Mouse (Mus musculus) ES-Bruce4 (cell line): ENCODE measurements around the gene Dennd4a. TPM values are rescaled to one million over a fixed set of nuclear protein-coding genes. Genes with fewer than 3 reads are reported as not detected.

Source experiments
- H3K27ac ChIP-seq: 2 replicates; pipeline ENCODE4 v1.5.1; 2012; ENCODE audit warnings: low read length, inconsistent platforms; ENCODE audit not compliant: insufficient read depth
- H3K27me3 ChIP-seq: 2 replicates; pipeline ENCODE4 v1.6.1; 2012; ENCODE audit warnings: mild to moderate bottlenecking, low read length, inconsistent platforms; ENCODE audit not compliant: control insufficient read depth, poor library complexity, insufficient read depth, severe bottlenecking
- H3K36me3 ChIP-seq: 2 replicates; pipeline ENCODE4 v1.6.1; 2012; ENCODE audit warnings: inconsistent platforms, mild to moderate bottlenecking, low read length, moderate library complexity; ENCODE audit not compliant: control insufficient read depth, poor library complexity, insufficient read depth, severe bottlenecking
- H3K4me1 ChIP-seq: one replicate; pipeline ENCODE4 v1.8.1; 2011; ENCODE audit warnings: low read length; ENCODE audit not compliant: control insufficient read depth, insufficient read depth
- H3K4me3 ChIP-seq: 2 replicates; pipeline ENCODE4 v1.5.1; 2011; ENCODE audit warnings: low read depth, mild to moderate bottlenecking, low read length
- H3K9ac ChIP-seq: 2 replicates; pipeline ENCODE4 v1.6.1; 2012; ENCODE audit warnings: low read depth, mild to moderate bottlenecking, inconsistent platforms; ENCODE audit not compliant: poor library complexity, severe bottlenecking
- H3K9me3 ChIP-seq: replicated peaks from 2 replicates; pipeline ENCODE4 v1.6.1; 2012; ENCODE audit warnings: mild to moderate bottlenecking, low read length, inconsistent platforms; ENCODE audit not compliant: control insufficient read depth, poor library complexity, insufficient read depth, severe bottlenecking
- CTCF ChIP-seq: IDR thresholded peaks from one replicate; pipeline ENCODE4 v1.8.1; 2011; ENCODE audit warnings: low read depth, low read length
- EP300 ChIP-seq: IDR thresholded peaks from 2 replicates; pipeline ENCODE4 v1.6.1; 2011; ENCODE audit warnings: low read depth, low read length; ENCODE audit not compliant: insufficient read depth
- POLR2A ChIP-seq: IDR thresholded peaks from one replicate; pipeline ENCODE4 v1.8.1; 2011; ENCODE audit warnings: low read length; ENCODE audit not compliant: insufficient read depth
- polyA plus RNA-seq: library from polyadenylated mRNA; stranded (reverse); fragments of >200 nt; gene quantifications from 2 replicates; pipeline ENCODE4 v1.2.4, GENCODE M21; 2011; ENCODE audit warnings: low read depth; ENCODE audit not compliant: missing spikeins, insufficient read depth, insufficient read length

Dennd4a gene
- polyA plus RNA-seq, 1 experiment, result 8.6 TPM

DNA sequence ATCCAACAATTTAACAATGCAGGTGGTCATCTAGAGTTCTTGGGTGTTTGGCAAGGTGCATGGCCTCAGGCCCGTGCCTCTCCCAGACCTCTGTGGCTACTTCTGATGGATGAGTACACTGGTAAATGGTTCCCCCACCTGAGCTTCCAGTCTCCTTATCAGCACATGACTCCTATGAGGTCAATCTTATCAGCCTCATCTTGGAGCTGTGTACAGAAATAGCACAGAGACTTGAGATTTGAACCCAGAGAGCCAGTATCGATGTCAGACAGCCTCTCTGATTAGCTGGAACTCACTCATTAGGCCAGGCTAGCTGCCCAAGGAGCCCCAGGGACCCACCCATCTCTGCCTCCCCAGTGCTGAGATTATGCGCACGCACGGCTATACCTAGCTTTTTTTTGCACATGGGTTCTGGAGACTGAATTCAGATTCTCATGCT lies 40.7 kb upstream of the Dennd4a start:
- H3K4me1 ChIP-seq, result no peaks in the 10 kb centered on the region
- no peak overlapping the region for H3K4me3 ChIP-seq
- H3K36me3 ChIP-seq, result no peaks in the 10 kb centered on the region
- H3K27ac ChIP-seq, result no peak overlapping the region
- H3K27me3 ChIP-seq, result no peaks in the 10 kb centered on the region
- no peak for TF ChIP-seq POLR2A
- TF ChIP-seq EP300, result no peak
- no peak for TF ChIP-seq CTCF
- H3K9ac ChIP-seq, result no peak overlapping the region
- H3K9me3 ChIP-seq, result no peaks in the 10 kb centered on the region

DNA sequence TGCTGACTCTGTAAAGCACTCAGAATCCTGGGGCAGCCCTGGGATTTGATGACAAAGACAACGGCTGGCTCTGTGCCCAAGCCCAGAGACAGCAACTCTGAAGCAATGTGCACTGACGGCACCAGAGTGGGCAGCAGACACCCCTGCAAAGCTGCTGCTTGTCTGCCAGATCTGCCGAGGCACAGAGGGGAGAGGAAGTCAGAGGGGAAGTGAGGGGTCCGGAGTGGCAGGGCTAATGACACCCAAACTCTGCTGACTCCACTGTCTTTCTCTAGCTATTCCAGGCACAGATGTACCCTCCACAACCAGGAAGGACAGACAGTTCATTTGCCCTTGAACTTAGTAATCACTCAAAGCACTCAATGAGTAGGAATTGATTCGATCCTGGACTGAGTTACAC lies 39.9 kb upstream of the Dennd4a start:
- no peak overlapping the region for H3K4me3 ChIP-seq
- H3K27ac ChIP-seq, result no peak overlapping the region
- H3K9ac ChIP-seq, result no peak overlapping the region

DNA sequence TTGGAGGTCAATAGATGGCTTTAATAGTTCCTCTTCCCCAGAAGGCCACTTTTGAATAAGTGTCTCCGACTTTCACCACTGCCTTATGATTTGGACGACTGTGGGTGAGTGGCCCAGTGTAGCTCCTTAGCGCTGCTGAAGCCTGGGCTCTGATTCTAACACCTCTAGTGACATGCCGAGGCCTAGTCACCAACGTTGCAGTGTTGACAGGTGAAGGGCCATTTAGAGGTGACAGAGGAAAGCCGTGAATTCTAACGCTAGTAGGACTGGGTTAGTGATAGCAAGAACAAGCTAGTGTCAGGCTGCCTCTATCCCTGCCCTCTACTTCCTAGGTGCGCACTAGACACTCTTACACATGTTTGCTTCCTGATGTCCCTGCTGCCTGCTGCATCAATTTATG lies 37.9 kb upstream of the Dennd4a start:
- H3K4me1 ChIP-seq, result no peaks in the 10 kb centered on the region
- H3K9me3 ChIP-seq, result no peaks in the 10 kb centered on the region
- no peak overlapping the region for H3K9ac ChIP-seq
- H3K27me3 ChIP-seq, result no peaks in the 10 kb centered on the region
- TF ChIP-seq POLR2A, result no peak
- no peak for TF ChIP-seq CTCF
- no peak for TF ChIP-seq EP300
- no peaks in the 10 kb centered on the region for H3K36me3 ChIP-seq
- H3K4me3 ChIP-seq, result no peak overlapping the region
- no peak overlapping the region for H3K27ac ChIP-seq

More for the DNA sequence above, 39.9 kb upstream of the Dennd4a start:
- no peaks in the 10 kb centered on the region for H3K9me3 ChIP-seq
- H3K4me1 ChIP-seq, result no peaks in the 10 kb centered on the region
- TF ChIP-seq POLR2A, result no peak
- no peak for TF ChIP-seq EP300
- no peak for TF ChIP-seq CTCF
- H3K27me3 ChIP-seq, result no peaks in the 10 kb centered on the region
- no peaks in the 10 kb centered on the region for H3K36me3 ChIP-seq

DNA sequence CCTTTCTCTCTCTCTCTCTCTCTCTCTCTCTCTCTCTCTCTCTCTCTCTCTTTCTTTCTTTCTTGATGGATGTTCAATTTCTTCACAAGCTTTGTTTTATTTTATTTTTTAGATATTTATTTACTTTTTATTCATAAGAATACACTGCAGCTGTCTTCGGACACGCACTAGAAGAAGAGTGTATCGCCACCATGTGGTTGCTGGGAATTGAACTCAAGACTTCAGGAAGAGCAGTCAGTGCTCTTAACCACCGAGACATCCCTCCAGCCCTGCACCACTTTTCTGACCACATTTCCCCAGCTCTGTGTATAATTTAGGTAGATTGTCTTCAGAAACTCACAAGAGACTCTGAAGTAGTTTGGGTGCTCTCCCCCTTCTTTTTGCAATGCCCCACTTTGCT lies 37.2 kb upstream of the Dennd4a start:
- Histone ChIP-seq H3K4me1 (no peaks in the 10 kb centered on the region), H3K27ac (no peak overlapping the region), H3K4me3 (no peak overlapping the region), H3K9ac (no peak overlapping the region), H3K27me3 (no peaks in the 10 kb centered on the region), H3K9me3 (no peaks in the 10 kb centered on the region), H3K36me3 (no peaks in the 10 kb centered on the region)
- TF ChIP-seq EP300 (no peak), CTCF (peak; percentile 5)

DNA sequence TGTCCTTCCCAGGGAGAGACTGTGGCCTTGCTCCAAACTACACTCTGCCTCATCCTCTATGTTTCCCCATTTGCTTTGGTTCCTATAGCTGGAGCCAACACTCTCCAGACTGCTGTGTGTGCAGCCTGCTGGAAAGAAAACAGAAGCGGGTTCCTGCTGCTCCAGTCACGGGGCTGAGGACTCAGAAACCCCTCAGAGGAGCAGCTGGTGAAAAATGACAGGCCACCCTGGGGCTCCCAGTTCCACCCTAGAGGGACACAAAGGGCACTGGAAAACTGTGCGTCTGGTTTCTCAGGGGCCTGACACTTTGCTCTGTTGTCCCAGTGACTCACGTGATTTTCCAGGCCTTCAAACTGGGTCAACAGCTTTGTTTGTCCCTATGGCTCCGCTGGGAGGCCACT lies 36.7 kb upstream of the Dennd4a start:
- Histone ChIP-seq H3K4me3 (no peak overlapping the region), H3K36me3 (no peaks in the 10 kb centered on the region), H3K27me3 (no peaks in the 10 kb centered on the region), H3K4me1 (no peaks in the 10 kb centered on the region), H3K27ac (no peak overlapping the region), H3K9me3 (no peaks in the 10 kb centered on the region), H3K9ac (no peak overlapping the region)
- no peak for TF ChIP-seq EP300
- no peak for TF ChIP-seq CTCF

DNA sequence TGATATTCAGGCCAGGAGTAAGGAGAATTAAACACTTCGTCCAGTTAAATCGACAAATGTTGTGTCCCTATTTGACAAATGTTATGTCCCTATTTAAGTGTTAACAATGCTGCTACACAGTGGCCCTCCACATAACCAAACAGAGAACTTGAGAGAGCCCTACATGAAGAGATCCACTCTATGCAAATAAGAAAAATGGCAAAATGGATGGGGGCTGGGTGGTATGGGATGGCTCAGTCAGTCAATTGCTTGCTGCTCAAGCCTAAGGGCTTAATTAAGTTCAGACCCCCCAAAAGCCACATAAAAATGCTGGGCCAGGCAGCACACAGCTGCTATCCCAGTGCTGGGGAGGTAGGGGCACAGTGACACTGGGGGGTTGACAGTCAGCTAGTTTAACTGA lies 36.3 kb upstream of the Dennd4a start:
- TF ChIP-seq EP300, result no peak
- no peak for TF ChIP-seq POLR2A
- no peak for TF ChIP-seq CTCF
- Histone ChIP-seq H3K27me3 (no peaks in the 10 kb centered on the region), H3K36me3 (no peaks in the 10 kb centered on the region), H3K4me1 (no peaks in the 10 kb centered on the region), H3K9ac (no peak overlapping the region), H3K9me3 (no peaks in the 10 kb centered on the region), H3K27ac (no peak overlapping the region), H3K4me3 (no peak overlapping the region)

DNA sequence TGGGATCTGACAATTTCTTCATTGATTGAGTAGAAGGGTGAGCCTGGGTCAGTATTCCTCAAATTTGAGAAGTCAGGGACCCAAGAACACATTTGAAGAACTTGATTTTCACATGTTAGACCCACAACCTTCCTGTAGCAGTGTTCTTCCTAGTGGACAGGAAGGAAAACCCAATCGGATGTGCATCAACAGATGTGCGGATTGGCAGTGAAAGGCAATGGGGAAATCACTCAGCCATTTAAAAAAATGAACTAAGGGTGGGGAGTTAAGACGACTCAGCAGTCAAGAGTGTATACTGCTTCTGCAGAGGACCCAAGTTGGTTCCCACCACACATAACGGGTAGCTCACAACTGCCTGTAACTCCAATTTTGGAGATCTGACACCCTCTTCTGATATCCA lies 35.6 kb upstream of the Dennd4a start:
- Histone ChIP-seq H3K27ac (no peak overlapping the region), H3K4me3 (no peak overlapping the region), H3K27me3 (no peaks in the 10 kb centered on the region), H3K36me3 (no peaks in the 10 kb centered on the region), H3K4me1 (no peaks in the 10 kb centered on the region), H3K9ac (no peak overlapping the region), H3K9me3 (no peaks in the 10 kb centered on the region)
- TF ChIP-seq EP300 (no peak), POLR2A (no peak), CTCF (no peak)
